Mouse (Mus musculus): ENCODE measurements at regions not wholly inside any gene's neighbourhood (a gene's known extent, or its start where the extent isn't known, plus 50 kb on each side); places are given as distances from the start of the nearest gene placed in this dataset.

DNA sequence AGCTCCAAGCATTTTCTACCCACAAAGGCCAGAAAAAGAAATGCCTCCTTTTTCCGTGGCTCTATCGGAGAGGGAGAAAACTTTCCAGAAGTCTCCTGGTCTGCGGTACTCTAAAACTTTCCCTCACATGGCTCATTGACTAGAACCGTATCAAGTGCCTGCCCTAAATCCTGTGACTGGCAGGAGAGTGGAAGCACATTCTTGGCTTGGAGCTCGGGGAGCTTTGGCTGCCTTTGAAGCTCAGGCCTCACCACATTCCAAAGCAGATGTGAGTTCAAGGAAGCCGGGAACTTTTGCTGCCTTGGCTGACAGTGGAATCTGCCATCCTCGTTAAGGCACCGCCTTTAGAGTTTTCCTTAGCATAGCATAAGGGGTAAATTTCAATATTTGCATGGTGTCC, 125.1 kb downstream of the Evx1 start:
- TF ChIP-seq CTCF (IDR thresholded peaks at IDR 0.05; ENCODE audit: control insufficient read depth, insufficient read depth, insufficient replicate concordance, low read depth, low read length): no peak
- no peak for TF ChIP-seq POLR2A (IDR thresholded peaks at IDR 0.05; ENCODE audit: control insufficient read depth, low read depth, low read length)
